Mouse (Mus musculus): ENCODE results near the gene Tnfrsf1a. TPM values are rescaled to one million over a fixed set of nuclear protein-coding genes. Genes with fewer than 3 reads are reported as not detected.

Tnfrsf1a gene
- polyA plus RNA-seq, 1 experiment from 2014 or later: 60.6 TPM

- H3K9ac ChIP-seq (ENCODE audit: low read length): no peak overlapping the region
- no peaks in the 10 kb centered on the region for H3K36me3 ChIP-seq (ENCODE audit: control insufficient read depth, insufficient read depth, low read length)
- ATAC-seq (replicated peaks; ENCODE audit: low FRiP score, low TSS enrichment, low read depth) (no peak), DNase-seq (ENCODE audit: low spot score) (no peak)
- H3K4me3 ChIP-seq (ENCODE audit: low read depth, low read length): no peak overlapping the region
- 29% methylated on average over 6 of the region's 6 CpGs for WGBS
- peaks cover 21% of the 10 kb centered on the region for H3K27me3 ChIP-seq (replicated peaks; ENCODE audit: control insufficient read depth, insufficient read depth, low read length)
- peaks cover 22% of the 10 kb centered on the region for H3K4me1 ChIP-seq (replicated peaks; ENCODE audit: control insufficient read depth, insufficient read depth, low read length)
- no peak overlapping the region for H3K27ac ChIP-seq (ENCODE audit: low read depth)
- H3K9me3 ChIP-seq (ENCODE audit: control insufficient read depth, low read length): no peaks in the 10 kb centered on the region
- peak overlapping the region; percentile 26; the same call in 1 of the 2 replicates for H3K4me2 ChIP-seq (ENCODE audit: low read length)
Observed at GRCm38 (mm10) chr6:125378621-125379020, 29.5 kb downstream of the Tnfrsf1a start.

- no peak overlapping the region for H3K27ac ChIP-seq (ENCODE audit: low read depth)
- no peaks in the 10 kb centered on the region for H3K9me3 ChIP-seq (ENCODE audit: control insufficient read depth, low read length)
- H3K27me3 ChIP-seq (replicated peaks; ENCODE audit: control insufficient read depth, insufficient read depth, low read length): peaks cover 21% of the 10 kb centered on the region
- no peaks in the 10 kb centered on the region for H3K36me3 ChIP-seq (ENCODE audit: control insufficient read depth, insufficient read depth, low read length)
- 6% methylated on average over 9 of the region's 9 CpGs for WGBS
- H3K4me3 ChIP-seq (ENCODE audit: low read depth, low read length): peak overlapping the region; percentile 37
- H3K9ac ChIP-seq (ENCODE audit: low read length): no peak overlapping the region
- ATAC-seq (replicated peaks; ENCODE audit: low FRiP score, low TSS enrichment, low read depth): no peak
- DNase-seq (ENCODE audit: low spot score): peak; percentile 61
- peak overlapping the region; percentile 76 for H3K4me2 ChIP-seq (ENCODE audit: low read length)
- peaks cover 22% of the 10 kb centered on the region for H3K4me1 ChIP-seq (replicated peaks; ENCODE audit: control insufficient read depth, insufficient read depth, low read length)
Observed at GRCm38 (mm10) chr6:125379781-125380180, 30.6 kb downstream of the Tnfrsf1a start.

GRCm38 (mm10) chr6:125380372-125381360 lies 31.5 kb downstream of the Tnfrsf1a start, which contains the start of gene Plekhg6:
TSS of gene Plekhg6 (minus strand) at chr6:125380793.
- Histone ChIP-seq H3K27me3 (replicated peaks; ENCODE audit: control insufficient read depth, insufficient read depth, low read length) (peaks cover 21% of the 10 kb centered on the region), H3K4me2 (ENCODE audit: low read length) (peak within 1 kb of the TSS; percentile 76), H3K9me3 (ENCODE audit: control insufficient read depth, low read length) (no peaks in the 10 kb centered on the region), H3K36me3 (ENCODE audit: control insufficient read depth, insufficient read depth, low read length) (no peaks in the 10 kb centered on the region), H3K9ac (ENCODE audit: low read length) (peak within 1 kb of the TSS; percentile 8; the same call in 1 of the 2 replicates), H3K27ac (ENCODE audit: low read depth) (no peak within 1 kb of the TSS), H3K4me1 (replicated peaks; ENCODE audit: control insufficient read depth, insufficient read depth, low read length) (peaks cover 22% of the 10 kb centered on the region), H3K4me3 (ENCODE audit: low read depth, low read length) (peak within 1 kb of the TSS; percentile 37)
- DNase-seq (ENCODE audit: low spot score) (peak; percentile 65), ATAC-seq (replicated peaks; ENCODE audit: low FRiP score, low TSS enrichment, low read depth) (peak; percentile 57)
- WGBS: 10% methylated on average over 40 of the region's 40 CpGs

- ATAC-seq (replicated peaks; ENCODE audit: low FRiP score, low TSS enrichment, low read depth) (no peak), DNase-seq (ENCODE audit: low spot score) (no peak)
- WGBS: 61% methylated on average over 2 of the region's 2 CpGs
- no peak overlapping the region for H3K27ac ChIP-seq (ENCODE audit: low read depth)
- H3K27me3 ChIP-seq (replicated peaks; ENCODE audit: control insufficient read depth, insufficient read depth, low read length): peaks cover 21% of the 10 kb centered on the region
- no peaks in the 10 kb centered on the region for H3K9me3 ChIP-seq (ENCODE audit: control insufficient read depth, low read length)
- H3K4me1 ChIP-seq (replicated peaks; ENCODE audit: control insufficient read depth, insufficient read depth, low read length): peaks cover 21% of the 10 kb centered on the region
- H3K36me3 ChIP-seq (ENCODE audit: control insufficient read depth, insufficient read depth, low read length): no peaks in the 10 kb centered on the region
- no peak overlapping the region for H3K9ac ChIP-seq (ENCODE audit: low read length)
- H3K4me2 ChIP-seq (ENCODE audit: low read length): no peak overlapping the region
- H3K4me3 ChIP-seq (ENCODE audit: low read depth, low read length): no peak overlapping the region
Observed at GRCm38 (mm10) chr6:125382024-125382423, 32.9 kb downstream of the Tnfrsf1a start.

- H3K27ac ChIP-seq (ENCODE audit: low read depth): no peak overlapping the region
- no peaks in the 10 kb centered on the region for H3K36me3 ChIP-seq (ENCODE audit: control insufficient read depth, insufficient read depth, low read length)
- H3K9me3 ChIP-seq (ENCODE audit: control insufficient read depth, low read length): no peaks in the 10 kb centered on the region
- H3K4me1 ChIP-seq (replicated peaks; ENCODE audit: control insufficient read depth, insufficient read depth, low read length): 0 out of 2 replicates have a peak, but pooled peaks cover 4% of the 10 kb centered on the region
- 72% methylated on average over 11 of the region's 11 CpGs for WGBS
- no peak overlapping the region for H3K9ac ChIP-seq (ENCODE audit: low read length)
- H3K4me2 ChIP-seq (ENCODE audit: low read length): no peak overlapping the region
- peaks cover 6% of the 10 kb centered on the region for H3K27me3 ChIP-seq (replicated peaks; ENCODE audit: control insufficient read depth, insufficient read depth, low read length)
- H3K4me3 ChIP-seq (ENCODE audit: low read depth, low read length): no peak overlapping the region
- ATAC-seq (replicated peaks; ENCODE audit: low FRiP score, low TSS enrichment, low read depth): no peak
- no peak for DNase-seq (ENCODE audit: low spot score)
Observed at GRCm38 (mm10) chr6:125385066-125385974, 36.2 kb downstream of the Tnfrsf1a start.

GRCm38 (mm10) chr6:125386080-125386479 lies 36.9 kb downstream of the Tnfrsf1a start:
- Histone ChIP-seq H3K27me3 (replicated peaks; ENCODE audit: control insufficient read depth, insufficient read depth, low read length) (no peaks in the 10 kb centered on the region; the same call in none of the 2 replicates), H3K9ac (ENCODE audit: low read length) (no peak overlapping the region), H3K27ac (ENCODE audit: low read depth) (no peak overlapping the region), H3K9me3 (ENCODE audit: control insufficient read depth, low read length) (no peaks in the 10 kb centered on the region), H3K36me3 (ENCODE audit: control insufficient read depth, insufficient read depth, low read length) (no peaks in the 10 kb centered on the region), H3K4me1 (replicated peaks; ENCODE audit: control insufficient read depth, insufficient read depth, low read length) (no peaks in the 10 kb centered on the region), H3K4me2 (ENCODE audit: low read length) (no peak overlapping the region), H3K4me3 (ENCODE audit: low read depth, low read length) (no peak overlapping the region)
- WGBS: 45% methylated on average over 6 of the region's 6 CpGs
- DNase-seq (ENCODE audit: low spot score) (no peak), ATAC-seq (replicated peaks; ENCODE audit: low FRiP score, low TSS enrichment, low read depth) (peak; percentile 51)

GRCm38 (mm10) chr6:125389853-125390252 lies 40.7 kb downstream of the Tnfrsf1a start:
- Histone ChIP-seq H3K4me3 (ENCODE audit: low read depth, low read length) (no peak overlapping the region), H3K9ac (ENCODE audit: low read length) (no peak overlapping the region), H3K9me3 (ENCODE audit: control insufficient read depth, low read length) (no peaks in the 10 kb centered on the region), H3K4me1 (replicated peaks; ENCODE audit: control insufficient read depth, insufficient read depth, low read length) (no peaks in the 10 kb centered on the region), H3K36me3 (ENCODE audit: control insufficient read depth, insufficient read depth, low read length) (no peaks in the 10 kb centered on the region), H3K27me3 (replicated peaks; ENCODE audit: control insufficient read depth, insufficient read depth, low read length) (no peaks in the 10 kb centered on the region), H3K27ac (ENCODE audit: low read depth) (no peak overlapping the region), H3K4me2 (ENCODE audit: low read length) (no peak overlapping the region)
- ATAC-seq (replicated peaks; ENCODE audit: low FRiP score, low TSS enrichment, low read depth) (no peak), DNase-seq (ENCODE audit: low spot score) (no peak)
- WGBS: 83% methylated on average over 5 of the region's 5 CpGs
